Mouse (Mus musculus) megakaryocyte, embryonic 14.5 days (primary cell): ENCODE measurements around the gene Ube2d2b.

Experiments used
- FLI1 ChIP-seq: IDR thresholded peaks from 2 replicates; pipeline ENCODE4 v1.6.1; 2012; ENCODE audit warnings: low read length, inconsistent platforms, mixed read lengths
- GATA1 ChIP-seq: IDR thresholded peaks from 3 replicates; pipeline ENCODE4 v1.6.1; 2012; ENCODE audit warnings: mixed read lengths, low read length, inconsistent platforms, borderline replicate concordance

- TF ChIP-seq GATA1 (no peak), FLI1 (no peak)
Observed at GRCm38 (mm10) chr5:107875261-107875611, 45.3 kb downstream of the Ube2d2b start.
